Mouse (Mus musculus): ENCODE data around the gene Ube4b. TPM values are rescaled to one million over a fixed set of nuclear protein-coding genes. Genes with fewer than 3 reads are reported as not detected.

Gene Ube4b
- total and polyA plus RNA-seq, 3 experiments: 28.4 to 104 (median 71.0) TPM

- H3K4me3 ChIP-seq (ENCODE audit: control insufficient read depth in 1 of 2, insufficient read depth in 1 of 2, low read depth in 2 of 2, low read length in 2 of 2): no peak overlapping the region
- no peak overlapping the region for H3K9ac ChIP-seq (ENCODE audit: control insufficient read depth, low read depth, low read length, poor library complexity, severe bottlenecking)
- no peaks in the 10 kb centered on the region for H3K9me3 ChIP-seq (replicated peaks; ENCODE audit: insufficient read depth, low read length)
- TF ChIP-seq RCOR1 (IDR thresholded peaks at IDR 0.05; ENCODE audit: low read depth, low read length) (no peak), JUND (IDR thresholded peaks at IDR 0.05; ENCODE audit: low read depth, low read length) (no peak), CTCF (IDR thresholded peaks at IDR 0.05 in 2 of 3, conservative IDR thresholded peaks at IDR 0.05 in 1 of 3; ENCODE audit: control insufficient read depth in 1 of 3, insufficient read depth in 1 of 3, low read depth in 2 of 3, low read length in 3 of 3, poor library complexity in 1 of 3, severe bottlenecking in 1 of 3) (no peak), ETS1 (IDR thresholded peaks at IDR 0.05; ENCODE audit: low read depth, low read length) (no peak)
- H3K79me2 ChIP-seq (ENCODE audit: control insufficient read depth, insufficient read depth, low read length, poor library complexity): no peaks in the 10 kb centered on the region
- no peak for DNase-seq (ENCODE audit: low read depth, low spot score)
- H3K36me3 ChIP-seq (ENCODE audit: control insufficient read depth in 1 of 2, insufficient read depth in 2 of 2, low read length in 2 of 2): no peaks in the 10 kb centered on the region
- no peaks in the 10 kb centered on the region for H3K4me1 ChIP-seq (ENCODE audit: control insufficient read depth in 1 of 2, insufficient read depth in 2 of 2, low read length in 2 of 2)
- H3K27me3 ChIP-seq (ENCODE audit: control insufficient read depth in 1 of 2, insufficient read depth in 2 of 2, low read length in 2 of 2): no peaks in the 10 kb centered on the region
- no peak overlapping the region for H3K27ac ChIP-seq (ENCODE audit: control insufficient read depth, low read depth, low read length)
Measured at GRCm38 (mm10) chr4:149475096-149475495, 48.5 kb upstream of the Ube4b start.

GRCm38 (mm10) chr4:149469557-149469956 lies 43.0 kb upstream of the Ube4b start:
- peak; percentile 43 for DNase-seq (ENCODE audit: low read depth, low spot score)
- Histone ChIP-seq H3K36me3 (ENCODE audit: control insufficient read depth in 1 of 2, insufficient read depth in 2 of 2, low read length in 2 of 2) (peaks cover 0 to 5% of the 10 kb centered on the region in 2 experiments; a peak in 2 of 4 replicates), H3K4me1 (ENCODE audit: control insufficient read depth in 1 of 2, insufficient read depth in 2 of 2, low read length in 2 of 2) (peaks cover 0 to 6% of the 10 kb centered on the region in 2 experiments; a peak in 2 of 4 replicates), H3K4me3 (ENCODE audit: control insufficient read depth in 1 of 2, insufficient read depth in 1 of 2, low read depth in 2 of 2, low read length in 2 of 2) (no peak overlapping the region), H3K27ac (ENCODE audit: control insufficient read depth, low read depth, low read length) (no peak overlapping the region), H3K27me3 (ENCODE audit: control insufficient read depth in 1 of 2, insufficient read depth in 2 of 2, low read length in 2 of 2) (no peaks in the 10 kb centered on the region), H3K9ac (ENCODE audit: control insufficient read depth, low read depth, low read length, poor library complexity, severe bottlenecking) (no peak overlapping the region), H3K9me3 (replicated peaks; ENCODE audit: insufficient read depth, low read length) (no peaks in the 10 kb centered on the region), H3K79me2 (ENCODE audit: control insufficient read depth, insufficient read depth, low read length, poor library complexity) (no peaks in the 10 kb centered on the region)
- TF ChIP-seq USF2 (IDR thresholded peaks at IDR 0.05; ENCODE audit: borderline replicate concordance in 1 of 2, insufficient read depth in 1 of 2, low read depth in 1 of 2, low read length in 2 of 2) (no peak), ELF1 (IDR thresholded peaks at IDR 0.05; ENCODE audit: low read depth, low read length) (no peak), UBTF (IDR thresholded peaks at IDR 0.05; ENCODE audit: borderline replicate concordance, insufficient read depth, low read depth, low read length) (no peak), MYB (IDR thresholded peaks at IDR 0.05; ENCODE audit: low read depth, low read length) (no peak), SIN3A (IDR thresholded peaks at IDR 0.05; ENCODE audit: low read length) (peak; percentile 36; the same call in 1 of the 2 replicates), POLR2A (IDR thresholded peaks at IDR 0.05; ENCODE audit: control insufficient read depth in 1 of 2, insufficient read depth in 1 of 2, low read depth in 1 of 2, low read length in 2 of 2, poor library complexity in 1 of 2) (no peak), RAD21 (IDR thresholded peaks at IDR 0.05; ENCODE audit: low read depth, low read length) (no peak), MAX (IDR thresholded peaks at IDR 0.05; ENCODE audit: low read length) (0 out of 2 replicates have a peak, but pooled peaks have one; percentile 18), CTCF (IDR thresholded peaks at IDR 0.05 in 2 of 3, conservative IDR thresholded peaks at IDR 0.05 in 1 of 3; ENCODE audit: control insufficient read depth in 1 of 3, insufficient read depth in 1 of 3, low read depth in 2 of 3, low read length in 3 of 3, poor library complexity in 1 of 3, severe bottlenecking in 1 of 3) (no peak), RCOR1 (IDR thresholded peaks at IDR 0.05; ENCODE audit: low read depth, low read length) (peak; percentile 57), POLR2AphosphoS5 (IDR thresholded peaks at IDR 0.05; ENCODE audit: borderline replicate concordance, low read depth, low read length) (no peak), TBP (IDR thresholded peaks at IDR 0.05; ENCODE audit: low read depth, low read length) (no peak), MYC (IDR thresholded peaks at IDR 0.05; ENCODE audit: low read depth, low read length) (no peak), CHD2 (IDR thresholded peaks at IDR 0.05; ENCODE audit: low read length) (no peak), ZNF384 (IDR thresholded peaks at IDR 0.05; ENCODE audit: low read depth, low read length) (no peak), EP300 (IDR thresholded peaks at IDR 0.05; ENCODE audit: low read depth in 1 of 2, low read length in 2 of 2) (peak; percentile 39 to 52; a peak in 3 of 4 replicates), ZC3H11A (IDR thresholded peaks at IDR 0.05; ENCODE audit: low read depth, low read length) (no peak), SMC3 (IDR thresholded peaks at IDR 0.05; ENCODE audit: low read depth, low read length) (no peak), JUND (IDR thresholded peaks at IDR 0.05; ENCODE audit: low read depth, low read length) (no peak), GATA1 (IDR thresholded peaks at IDR 0.05; ENCODE audit: low read depth, low read length) (no peak), ZKSCAN1 (IDR thresholded peaks at IDR 0.05; ENCODE audit: low read depth, low read length) (no peak), KAT2A (conservative IDR thresholded peaks at IDR 0.05; ENCODE audit: low read depth, low read length) (no peak), NELFE (IDR thresholded peaks at IDR 0.05; ENCODE audit: low read depth, low read length) (no peak), MAZ (IDR thresholded peaks at IDR 0.05; ENCODE audit: low read depth, low read length) (no peak), HCFC1 (IDR thresholded peaks at IDR 0.05; ENCODE audit: low read depth, low read length) (no peak), POLR2AphosphoS2 (IDR thresholded peaks at IDR 0.05; ENCODE audit: low read length) (no peak), TCF12 (IDR thresholded peaks at IDR 0.05; ENCODE audit: low read depth, low read length) (peak; percentile 61; the same call in 1 of the 2 replicates), MAFK (IDR thresholded peaks at IDR 0.05; ENCODE audit: borderline replicate concordance, low read depth, low read length) (no peak), MXI1 (IDR thresholded peaks at IDR 0.05; ENCODE audit: low read depth, low read length) (peak; percentile 53; the same call in 1 of the 2 replicates), TAL1 (IDR thresholded peaks at IDR 0.05; ENCODE audit: low read length) (no peak), CHD1 (IDR thresholded peaks at IDR 0.05; ENCODE audit: low read depth, low read length) (no peak)

Data from MEL (cell line).